Mouse (Mus musculus) right cerebral cortex, postnatal 14 days (tissue): ENCODE measurements around the gene Dmp1.

ENCODE experiments used
- DNase-seq: peaks from one replicate; pipeline ENCODE4 v3.0.0; 2022

Dmp1 gene

GRCm38 (mm10) chr5:104263014-104263776 lies 60.8 kb downstream of the Dmp1 start:
- no peak for DNase-seq
